Mouse (Mus musculus): Measurements from ENCODE around the gene Gm42791.
A peak's percentile ranks its signal among the peaks of the same experiment; 100 is the strongest.

The Gm42791 gene

DNA sequence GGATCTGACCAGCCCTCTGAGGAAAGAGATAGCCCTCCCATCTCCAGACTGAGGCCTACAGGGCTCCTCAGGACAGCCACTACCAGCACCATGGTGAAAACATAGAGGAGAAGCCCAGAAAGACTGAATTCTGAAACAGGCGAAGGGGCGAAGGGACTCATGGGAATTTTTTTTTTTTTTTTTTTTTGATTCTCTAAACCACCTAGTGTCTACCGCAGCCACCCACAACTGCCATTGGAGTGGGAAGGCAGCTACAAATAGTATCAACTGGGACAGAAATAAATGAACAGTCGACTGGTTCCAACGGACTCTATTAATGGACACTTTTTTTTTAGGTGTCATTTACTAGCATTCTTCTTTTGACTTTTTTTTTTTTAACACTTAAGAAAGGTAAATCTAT is 43.6 kb downstream of the Gm42791 start:
- no peak for DNase-seq (ENCODE audit: low spot score)

- no peak for DNase-seq (ENCODE audit: low spot score)
Measured at GRCm38 (mm10) chr5:148950064-148950463, 44.9 kb downstream of the Gm42791 start.

DNA sequence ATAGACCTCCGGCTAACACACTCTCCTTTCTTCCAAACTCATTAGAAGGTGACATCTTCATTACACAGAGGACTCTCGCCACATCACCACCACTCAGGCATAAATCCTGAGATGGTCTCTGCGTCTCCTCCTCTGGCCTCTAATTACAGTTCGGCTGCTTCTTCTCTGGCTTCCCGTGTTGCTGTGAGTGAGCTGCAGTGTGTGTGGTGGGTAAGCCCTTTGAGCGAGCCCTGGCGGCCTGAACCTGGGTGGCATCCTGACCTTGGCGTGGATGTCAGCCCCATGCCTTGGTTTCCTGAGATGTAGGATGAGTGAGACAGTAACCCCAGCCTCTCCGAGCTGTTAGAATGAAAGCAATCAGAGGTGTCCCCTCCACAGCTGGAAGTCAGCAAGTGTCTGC is 46.4 kb downstream of the Gm42791 start:
- no peak for DNase-seq (ENCODE audit: low spot score)

GRCm38 (mm10) chr5:148947412-148947811 is 47.5 kb downstream of the Gm42791 start:
- DNase-seq (ENCODE audit: low spot score) = no peak

DNA sequence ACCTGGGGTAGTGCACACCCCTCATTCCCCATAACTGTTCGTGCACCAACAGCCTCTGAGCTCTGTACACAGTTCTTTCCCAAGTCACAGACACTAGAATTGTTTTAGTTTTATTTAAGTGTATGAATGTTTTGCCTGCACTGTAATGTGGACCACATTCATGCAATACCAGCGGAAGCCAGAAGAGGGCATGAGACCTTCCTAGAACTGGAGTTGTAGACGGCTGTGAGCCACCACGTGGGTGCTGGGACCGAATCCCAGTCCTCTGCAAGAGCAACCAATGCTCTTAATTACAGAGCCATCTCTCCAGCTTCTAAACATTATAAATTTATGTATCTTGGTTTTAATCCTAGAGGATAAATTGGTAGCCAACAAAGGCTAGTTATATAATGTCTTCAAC is 48.2 kb downstream of the Gm42791 start:
- no peak for DNase-seq (ENCODE audit: low spot score)

DNA sequence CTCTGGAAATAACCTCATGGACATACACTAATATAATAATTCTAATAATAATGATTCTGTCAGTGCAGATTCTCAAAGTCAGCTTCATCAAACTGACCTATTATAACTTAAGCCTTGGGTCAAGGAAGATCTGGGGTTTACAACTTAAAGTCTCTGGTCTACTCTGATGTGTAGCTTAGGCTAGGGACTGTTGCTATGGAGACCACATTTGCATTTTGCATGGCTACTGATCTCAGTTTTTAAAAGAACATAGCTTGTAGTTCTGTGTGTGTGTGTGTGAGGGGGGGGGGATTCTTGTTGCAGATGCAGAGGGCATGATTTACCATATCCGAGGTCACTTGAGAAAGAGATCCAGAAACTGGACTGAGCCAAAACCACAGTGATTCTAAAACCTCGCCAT is 49.2 kb downstream of the Gm42791 start:
- DNase-seq (ENCODE audit: low spot score) = no peak

DNA sequence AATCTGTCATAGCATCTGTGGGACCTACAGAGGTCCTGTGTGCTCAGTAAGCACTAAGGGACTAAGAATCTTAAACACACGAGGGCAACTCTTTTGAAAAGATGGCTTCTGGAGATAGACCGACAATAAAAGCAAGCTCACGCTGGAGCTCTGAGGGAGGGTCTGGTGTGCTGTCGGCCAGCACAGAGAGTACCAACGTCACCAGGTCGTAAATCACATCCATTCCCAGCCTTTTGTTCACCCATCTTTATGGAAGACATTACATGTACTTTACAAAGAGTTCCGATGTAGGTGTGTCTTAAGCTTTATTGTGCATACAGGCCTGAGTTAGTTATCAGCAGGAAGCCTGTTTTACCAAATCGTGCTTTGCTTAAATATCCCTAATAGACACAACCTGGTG is 50.9 kb downstream of the Gm42791 start:
- DNase-seq (ENCODE audit: low spot score) = no peak

- no peak for DNase-seq (ENCODE audit: low spot score)
Measured at GRCm38 (mm10) chr5:148943444-148943843, 51.5 kb downstream of the Gm42791 start.

DNA sequence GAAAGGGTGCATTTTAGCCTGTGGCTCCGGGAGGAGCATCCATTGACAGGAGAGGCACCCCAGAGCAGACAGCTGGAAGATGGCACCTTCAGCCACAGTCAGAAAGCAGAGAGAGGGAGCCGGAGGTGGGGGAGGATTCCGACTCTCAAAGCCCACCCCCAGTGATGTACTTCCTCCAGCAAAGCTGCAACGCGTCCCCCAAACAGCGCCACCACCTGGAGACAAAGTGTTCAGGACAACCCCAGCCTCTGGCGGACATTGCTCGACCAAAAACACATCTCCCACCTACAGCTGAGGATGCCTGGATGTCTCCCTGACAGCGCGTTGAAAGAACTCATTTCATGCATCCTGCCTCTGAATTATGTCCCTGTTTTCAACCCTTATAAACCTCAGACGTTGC is 52.0 kb downstream of the Gm42791 start:
- no peak for DNase-seq (ENCODE audit: low spot score)

- no peak for DNase-seq (ENCODE audit: low spot score)
Measured at GRCm38 (mm10) chr5:148942305-148942704, 52.6 kb downstream of the Gm42791 start.

GRCm38 (mm10) chr5:148941867-148942266 is 53.1 kb downstream of the Gm42791 start:
- DNase-seq (ENCODE audit: low spot score) = no peak

- no peak for DNase-seq (ENCODE audit: low spot score)
Measured at GRCm38 (mm10) chr5:148939948-148940382, 55.0 kb downstream of the Gm42791 start.

DNA sequence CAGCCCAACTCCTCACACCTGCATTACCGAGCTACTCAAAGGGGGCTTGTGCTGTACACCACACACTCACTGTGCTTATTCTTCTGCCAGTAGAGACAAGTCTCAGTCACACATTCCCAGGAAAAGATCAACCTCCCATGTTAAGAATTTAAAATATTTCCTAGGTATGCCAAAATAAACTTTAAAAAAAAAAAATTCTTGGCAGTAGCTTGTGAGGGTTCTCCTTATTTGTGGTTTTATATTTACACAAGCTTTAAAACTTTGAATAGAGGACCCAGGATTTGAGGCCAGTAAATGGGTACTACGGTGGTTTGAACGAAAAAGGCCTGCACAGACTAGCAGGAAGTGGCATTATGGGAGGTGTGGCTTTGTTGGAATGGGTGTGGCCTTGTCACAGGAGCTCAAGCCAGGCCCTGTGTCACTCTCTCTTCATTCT is 58.4 kb downstream of the Gm42791 start:
- no peak for DNase-seq (ENCODE audit: low spot score)

- no peak for DNase-seq (ENCODE audit: low spot score)
Measured at GRCm38 (mm10) chr5:148935871-148936270, 59.1 kb downstream of the Gm42791 start.

DNA sequence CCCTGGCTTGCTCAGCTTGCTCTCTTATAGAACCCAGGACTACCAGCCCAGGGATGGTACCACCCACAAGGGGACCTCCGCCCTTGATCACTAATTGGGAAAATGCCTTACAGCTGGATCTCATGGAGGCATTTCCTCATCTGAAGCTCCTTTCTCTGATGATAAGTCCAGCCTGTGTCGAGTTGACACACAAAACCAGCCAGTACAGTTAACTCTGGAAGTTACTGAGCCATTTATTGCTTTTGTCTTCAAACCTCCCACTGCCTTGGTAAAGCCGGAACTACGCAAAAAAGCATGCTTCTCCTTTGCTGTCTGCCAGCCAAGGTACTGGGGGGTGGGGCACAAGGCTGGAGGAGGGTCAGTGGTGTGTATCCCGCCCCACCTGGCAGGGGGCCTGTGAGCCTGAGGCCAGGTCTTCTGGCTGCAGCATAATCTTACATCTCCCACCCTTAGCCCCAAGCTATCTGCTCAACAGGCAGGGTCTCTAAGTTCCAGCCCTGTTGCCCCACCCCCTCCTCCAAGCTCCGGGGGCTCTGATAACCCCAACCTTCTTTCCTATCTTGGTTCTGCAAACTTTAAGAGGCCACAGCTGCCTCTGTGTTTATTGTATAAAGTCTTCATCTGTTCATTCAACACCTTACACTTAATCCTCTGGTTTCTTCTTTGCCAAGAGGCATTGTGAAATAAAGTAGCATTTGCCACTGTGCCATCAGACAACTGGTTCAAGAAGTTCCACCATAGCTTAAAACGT is 59.7 kb downstream of the Gm42791 start:
- peak; percentile 69 for DNase-seq (ENCODE audit: low spot score)

GRCm38 (mm10) chr5:148934457-148934856 is 60.5 kb downstream of the Gm42791 start:
- DNase-seq (ENCODE audit: low spot score) = no peak

- no peak for DNase-seq (ENCODE audit: low spot score)
Measured at GRCm38 (mm10) chr5:148933767-148934166, 61.2 kb downstream of the Gm42791 start.

DNA sequence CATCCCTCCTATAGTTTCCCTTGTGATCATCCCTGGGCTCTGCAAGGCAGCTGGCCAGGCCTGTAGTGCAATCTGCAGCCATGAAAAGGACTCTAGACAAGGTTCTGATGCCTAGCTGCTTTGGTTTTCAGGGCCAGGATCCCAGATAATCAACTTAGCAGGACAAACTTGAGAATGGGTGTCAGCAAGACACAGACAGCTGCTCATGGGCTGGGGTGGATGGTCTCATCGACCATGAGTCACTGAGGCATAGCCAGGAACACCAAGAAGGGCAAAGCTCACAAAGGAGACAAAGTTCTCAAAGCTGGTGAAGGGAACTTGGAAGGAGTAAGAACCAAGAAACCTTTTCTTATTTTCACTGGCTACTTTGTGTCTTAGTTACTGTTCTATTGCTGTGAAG is 63.6 kb downstream of the Gm42791 start:
- DNase-seq (ENCODE audit: low spot score) = no peak

DNA sequence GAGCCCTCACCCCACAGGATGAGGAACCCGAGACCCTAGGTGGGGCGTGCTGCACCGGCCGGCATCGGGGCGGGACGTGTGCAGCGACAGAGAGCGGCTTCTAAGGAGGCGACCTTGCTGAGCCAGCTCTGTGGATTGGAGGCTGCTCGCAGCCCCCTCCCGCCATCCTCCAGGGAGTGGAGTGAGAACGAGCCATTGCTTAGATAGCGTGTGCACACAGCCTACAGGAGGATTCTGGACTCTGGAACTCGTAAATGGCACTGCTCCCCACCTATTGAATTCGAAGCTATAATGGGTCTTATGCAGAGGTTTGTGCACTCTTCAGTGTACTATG is 65.9 kb downstream of the Gm42791 start, which contains the start of gene Katnal1:
Gene Katnal1, minus strand, starts transcription at position 205 of the 334 bp plus-strand sequence.
- DNase-seq (ENCODE audit: low spot score) = no peak

GRCm38 (mm10) chr5:148928382-148929115 is 66.4 kb downstream of the Gm42791 start:
- DNase-seq (ENCODE audit: low spot score) = peak; percentile 89

DNA sequence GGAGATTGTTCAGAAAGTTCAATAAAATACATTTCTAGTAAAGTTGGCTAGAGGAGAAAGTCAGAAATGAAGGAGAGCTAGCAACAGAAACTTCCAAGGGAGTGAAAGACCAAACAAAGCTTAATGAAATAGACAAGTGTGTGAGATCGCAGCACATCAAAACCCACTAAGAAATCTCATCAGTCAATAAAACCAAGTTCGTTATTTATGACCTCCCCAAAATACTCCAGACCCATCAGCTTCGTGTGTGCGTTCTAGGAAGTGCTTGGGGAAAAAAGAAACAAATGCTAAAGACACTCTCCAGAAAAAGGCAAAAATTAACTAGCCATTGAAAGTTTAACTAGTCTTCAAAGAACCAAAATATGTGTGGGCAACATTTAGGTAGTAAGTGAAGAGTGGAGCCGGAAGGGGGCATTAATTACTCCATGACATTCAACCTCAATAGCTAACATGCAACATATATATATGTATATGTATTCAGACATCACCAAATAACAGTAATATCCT is 67.2 kb downstream of the Gm42791 start:
- DNase-seq (ENCODE audit: low spot score) = no peak

GRCm38 (mm10) chr5:148924586-148924985 is 70.4 kb downstream of the Gm42791 start:
- no peak for DNase-seq (ENCODE audit: low spot score)

DNA sequence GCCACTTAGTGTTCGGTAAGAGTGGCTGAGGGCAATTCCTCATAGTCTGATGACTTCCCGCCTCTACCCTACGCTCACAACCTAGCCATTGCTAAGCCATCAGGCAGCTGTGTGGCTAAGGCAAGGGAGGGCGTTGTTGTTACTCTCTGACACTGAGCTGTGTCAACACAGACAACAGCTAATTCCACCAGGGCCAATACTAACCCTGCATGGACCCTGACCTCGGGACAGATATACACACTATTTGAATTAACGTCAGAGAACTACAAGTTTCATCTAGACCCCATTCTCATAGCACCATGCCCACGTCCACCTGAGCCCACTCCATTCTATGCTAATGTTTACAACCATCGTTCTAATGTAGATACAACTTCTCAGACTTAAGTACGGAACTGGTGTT is 70.9 kb downstream of the Gm42791 start:
- no peak for DNase-seq (ENCODE audit: low spot score)

Measured in c-Kit-positive CD71-positive TER-119-positive erythroid progenitor cells, embryonic 14.5 days (primary cell).